20 mouse cellular contexts compared by ENCODE assay signal in the genomic region with DNA sequence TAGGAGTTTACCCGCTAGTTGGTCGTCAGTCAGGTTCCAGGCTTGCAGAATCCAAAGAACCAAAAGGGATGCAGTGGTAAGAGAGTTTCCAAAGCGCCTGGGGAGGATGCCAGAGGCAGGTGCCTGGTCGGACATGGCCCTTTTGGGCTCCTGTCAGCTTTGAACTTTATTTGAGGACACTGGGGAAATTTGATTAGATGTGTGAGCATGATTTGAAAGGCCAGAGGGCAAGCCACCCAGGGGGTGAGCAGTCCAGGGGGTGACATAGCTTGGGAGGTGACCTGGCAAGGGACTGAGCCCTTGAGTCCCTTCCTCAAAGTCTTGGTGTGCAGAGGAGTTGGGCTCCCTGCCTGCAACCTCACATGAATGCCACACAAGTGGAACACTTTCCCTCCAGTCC. TPM values are rescaled to one million over a fixed set of nuclear protein-coding genes. Genes with fewer than 3 reads are reported as not detected.
DNase-seq lines count a peak whose midpoint lies in the region; ATAC-seq lines count a peak whose summit lies in the region.
"Had no signal": no experiment of that assay in that cellular context is flagged by ENCODE, and none has a peak within 500 bp of the region (broad histone marks: within the 10 kb centered on the region; RNA-seq: fewer than 3 reads in every experiment).

No protein-coding gene starts in this region.

- no peaks in the 10 kb centered on the region for H3K9me3 ChIP-seq in kidney, embryonic 15.5 days (replicated peaks)
- no peaks in the 10 kb centered on the region for H3K9me3 ChIP-seq in limb, embryonic 15.5 days
- H3K9me3 ChIP-seq in limb, embryonic 10.5 days (replicated peaks): no peaks in the 10 kb centered on the region
- H3K9me3 ChIP-seq: embryonic facial prominence, embryonic 15.5 days; forebrain, embryonic 10.5 days had no signal

- no peak overlapping the region for H3K9ac ChIP-seq in kidney, embryonic 15.5 days
- H3K9ac ChIP-seq in limb, embryonic 15.5 days: no peak overlapping the region
- H3K9ac ChIP-seq: embryonic facial prominence, embryonic 15.5 days had no signal

- intact Hi-C loops in heart, postnatal 25 days (cut with DNase I): no loop called here

- ATAC-seq in kidney, embryonic 15.5 days (replicated peaks; ENCODE audit: low FRiP score): no peak
- 0 out of 2 replicates have a peak, but pooled peaks have one; percentile 7 for ATAC-seq in limb, embryonic 15.5 days (ENCODE audit: insufficient number of reproducible peaks, low FRiP score, low TSS enrichment, low read depth)
- ATAC-seq: CD4-positive, CD25-positive, alpha-beta regulatory T cell, adult 4 months; forebrain, embryonic 14.5 days had no signal

- no peak overlapping the region for H3K27ac ChIP-seq in kidney, embryonic 15.5 days
- H3K27ac ChIP-seq in limb, embryonic 15.5 days: no peak overlapping the region
- H3K27ac ChIP-seq in limb, embryonic 10.5 days: no peak overlapping the region
- H3K27ac ChIP-seq: embryonic facial prominence, embryonic 15.5 days; forebrain, embryonic 10.5 days; gastrocnemius, adult 2 months had no signal

- WGBS in kidney, embryonic 15.5 days: 58% methylated on average over 4 of the region's 4 CpGs
- WGBS in limb, embryonic 15.5 days: 59% methylated on average over 4 of the region's 4 CpGs
- WGBS in limb, embryonic 10.5 days: 67% methylated on average over 4 of the region's 4 CpGs

- H3K4me1 ChIP-seq in kidney, embryonic 15.5 days: peaks cover 62% of the 10 kb centered on the region
- peaks cover 43% of the 10 kb centered on the region for H3K4me1 ChIP-seq in limb, embryonic 15.5 days
- H3K4me1 ChIP-seq in limb, embryonic 10.5 days: peaks cover 60% of the 10 kb centered on the region

- 0 out of 2 replicates have a peak, but pooled peaks cover 2% of the 10 kb centered on the region for H3K36me3 ChIP-seq in kidney, embryonic 15.5 days
- H3K36me3 ChIP-seq in limb, embryonic 15.5 days: 0 out of 2 replicates have a peak, but pooled peaks cover 2% of the 10 kb centered on the region
- H3K36me3 ChIP-seq in limb, embryonic 10.5 days: peaks cover 19% of the 10 kb centered on the region
- H3K36me3 ChIP-seq: G1E had no signal

- DNase-seq in heart, adult 11 months: peak; percentile 59
- no peak for DNase-seq in heart, postnatal 25 days (ENCODE audit: low spot score)
- peak; percentile 44 for DNase-seq in kidney, adult 18-20 months
- no peak for DNase-seq in limb, embryonic 10.5 days (ENCODE audit: low spot score)
- peak; percentile 6 for DNase-seq in urinary bladder, postnatal 14 days (ENCODE audit: low spot score)
- no peak for DNase-seq in urinary bladder, adult 2 months (ENCODE audit: low spot score)
- DNase-seq: B cell, adult 2 months; cerebellum, adult 2 months; embryo, embryonic 11 days; gastrocnemius, adult 2 months; gastrocnemius, postnatal 25 days; heart, postnatal 10 days had no signal

- no peak overlapping the region for H3K4me2 ChIP-seq in kidney, embryonic 15.5 days
- H3K4me2 ChIP-seq in limb, embryonic 15.5 days: no peak overlapping the region
- H3K4me2 ChIP-seq: embryonic facial prominence, embryonic 15.5 days had no signal

- H3K4me3 ChIP-seq in kidney, embryonic 15.5 days (replicated peaks): no peak overlapping the region
- H3K4me3 ChIP-seq in limb, embryonic 15.5 days: no peak overlapping the region
- no peak overlapping the region for H3K4me3 ChIP-seq in limb, embryonic 10.5 days
- H3K4me3 ChIP-seq: embryonic facial prominence, embryonic 15.5 days; erythroblast, embryonic 14.5 days; forebrain, embryonic 10.5 days; gastrocnemius, adult 2 months had no signal

- H3K27me3 ChIP-seq in kidney, embryonic 15.5 days: no peaks in the 10 kb centered on the region
- H3K27me3 ChIP-seq in limb, embryonic 15.5 days: no peaks in the 10 kb centered on the region
- H3K27me3 ChIP-seq in limb, embryonic 10.5 days (ENCODE audit: low read depth, poor library complexity, severe bottlenecking): no peaks in the 10 kb centered on the region
- H3K27me3 ChIP-seq: embryonic facial prominence, embryonic 15.5 days had no signal

RNA-seq across cellular contexts. Expression of gene Sh3bp4, which starts 11.2 kb away (rescaled TPM):
- 10 to 100 TPM; 10.5 to 13.2 TPM for total RNA-seq in heart, postnatal 25 days (2021)
- 25.4 and 28.7 TPM in 2 replicates for polyA plus RNA-seq in kidney, embryonic 15.5 days (2015; fragmentation: Nextera tagmentation; extraction: Ambion mirVana)
- 21.6 and 24.0 TPM in 2 replicates for polyA plus RNA-seq in limb, embryonic 15.5 days (2015; fragmentation: Nextera tagmentation; extraction: Ambion mirVana)
- polyA plus RNA-seq in limb, embryonic 10.5 days (2016; fragmentation: Nextera tagmentation; extraction: Ambion mirVana): 25.9 and 26.9 TPM in 2 replicates
- polyA plus RNA-seq in urinary bladder, adult 2 months (2012; rRNA removed): 11.4 and 12.0 TPM in 2 replicates
- total RNA-seq: G1E had no signal
- polyA plus RNA-seq: erythroblast, embryonic 14.5 days; G1E had no signal

Comparison
In these comparisons a context has a peak if more than half of its experiments do, and no peak if none do; other contexts are left out.
1. DNase-seq: peak in heart, adult 11 months (single experiment), kidney, adult 18-20 months (single experiment) and urinary bladder, postnatal 14 days (single experiment); none in heart, postnatal 25 days (single experiment), limb, embryonic 10.5 days (single experiment) and urinary bladder, adult 2 months (single experiment).